Mouse (Mus musculus) Muller cell, postnatal 12 days (primary cell): ENCODE data around the gene Usp34.
A peak's percentile ranks its signal among the peaks of the same experiment; 100 is the strongest.
"Not testable (repeated sequence)": the region's sequence is repeated elsewhere in the genome, so short reads cannot be mapped to it uniquely, and the experiment has no call there.

Source experiments
- DNase-seq: peaks from one replicate; pipeline ENCODE4 v3.0.0-alpha.2; 2015; ENCODE audit errors: inconsistent ontology term

Usp34 gene

GRCm38 (mm10) chr11:23498609-23499008 lies 191.9 kb downstream of the Usp34 start:
- DNase-seq, result no peak

- peak; percentile 10 for DNase-seq
Observed at GRCm38 (mm10) chr11:23504801-23505200, 198.1 kb downstream of the Usp34 start.

- not testable (repeated sequence) for DNase-seq
Observed at GRCm38 (mm10) chr11:23514785-23515184, 208.1 kb downstream of the Usp34 start.

GRCm38 (mm10) chr11:23515315-23515714 lies 208.6 kb downstream of the Usp34 start:
- DNase-seq, result no peak

- peak; percentile 2 for DNase-seq
Observed at GRCm38 (mm10) chr11:23518981-23519380, 212.3 kb downstream of the Usp34 start.

- DNase-seq, result no peak
Observed at GRCm38 (mm10) chr11:23520473-23521205, 213.9 kb downstream of the Usp34 start, which contains the start of gene 1700093K21Rik. Gene 1700093K21Rik (minus strand): TSS chr11:23521155.

GRCm38 (mm10) chr11:23537446-23537845 lies 230.8 kb downstream of the Usp34 start:
- DNase-seq, result no peak
